Mouse (Mus musculus) CD4-positive helper T cell, adult 2 months (primary cell): ENCODE data around the gene Dnajc12.
"Not testable (repeated sequence)": the region's sequence is repeated elsewhere in the genome, so short reads cannot be mapped to it uniquely, and the experiment has no call there.

Experiments
- DNase-seq: peaks from one replicate; pipeline ENCODE4 v3.0.0-alpha.2; 2012; ENCODE audit warnings: low read depth, missing footprints, low spot score

Gene Dnajc12

DNA sequence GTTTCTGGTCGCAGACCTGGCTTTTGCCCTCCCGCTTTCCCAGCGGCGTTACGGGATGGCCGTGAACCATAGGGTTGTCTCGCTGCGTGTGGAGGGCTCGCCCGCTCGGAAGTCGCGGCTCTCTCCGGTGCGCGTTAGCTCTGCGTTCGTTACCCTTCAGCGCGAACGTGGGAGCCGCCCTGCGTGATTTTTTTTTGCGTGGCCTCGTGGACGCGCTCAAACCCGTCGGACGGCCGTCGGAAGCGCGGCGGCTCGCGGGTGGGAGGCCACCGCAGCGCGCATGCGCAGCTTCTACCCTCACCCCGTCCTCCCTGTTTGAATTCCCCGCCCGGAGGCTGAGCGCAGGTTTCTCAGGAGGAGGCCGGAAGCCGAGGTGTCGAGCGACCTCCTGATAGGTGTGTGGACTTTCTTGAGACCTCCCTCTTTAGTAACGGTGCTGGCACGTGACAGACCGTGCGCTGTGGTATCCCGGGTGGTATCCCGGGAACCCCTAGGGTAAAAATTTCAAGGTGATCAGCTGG is 47.6 kb downstream of the Dnajc12 start, which contains the start of gene Ctnna3:
TSS of gene Ctnna3 (plus strand) at position 314 of the 521 bp plus-strand sequence.
- DNase-seq: peak; percentile 96

DNA sequence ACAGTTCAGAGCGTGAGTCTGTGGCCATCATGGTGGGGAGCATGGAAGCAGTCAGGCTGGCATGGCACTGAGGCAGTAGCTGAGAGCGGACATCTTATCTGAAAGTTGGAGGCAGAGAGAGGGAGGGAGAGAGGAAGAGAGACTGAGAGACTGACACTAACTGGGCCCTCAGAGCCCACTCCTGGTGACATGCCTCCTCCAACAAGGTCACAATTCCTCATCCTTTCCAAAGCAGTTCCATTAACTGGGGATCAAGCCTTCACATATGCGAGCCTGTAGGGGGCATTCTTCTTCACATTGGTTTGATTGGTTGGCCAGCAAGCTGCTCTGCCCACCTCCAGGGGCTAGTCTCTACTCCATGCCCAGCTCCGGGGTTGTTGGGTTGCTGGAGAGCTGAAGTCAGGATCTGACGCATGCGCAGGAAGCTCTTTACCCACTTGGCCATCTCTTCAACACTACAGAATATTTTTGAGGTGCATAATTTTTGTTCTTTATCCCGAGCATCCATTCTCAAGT is 49.0 kb downstream of the Dnajc12 start:
- DNase-seq: no peak

DNA sequence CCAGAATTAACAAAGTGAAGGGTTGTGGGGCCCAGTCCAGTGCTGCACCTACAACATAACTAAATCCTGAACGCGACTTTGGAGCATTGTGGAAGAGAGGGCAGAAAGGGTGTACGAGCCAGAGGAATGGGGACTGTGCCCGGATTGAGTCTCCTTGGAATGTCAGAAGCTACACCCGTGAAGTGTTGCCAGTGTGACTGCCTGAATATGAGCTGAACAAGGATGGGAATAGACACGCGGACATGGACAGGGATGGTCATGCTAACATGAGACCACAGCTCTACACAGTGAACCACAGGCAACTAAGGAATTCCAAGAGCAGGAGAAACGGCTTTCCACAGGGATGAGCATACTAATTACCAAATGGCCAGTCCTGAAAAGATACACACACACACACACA is 49.9 kb downstream of the Dnajc12 start:
- no peak for DNase-seq

DNA sequence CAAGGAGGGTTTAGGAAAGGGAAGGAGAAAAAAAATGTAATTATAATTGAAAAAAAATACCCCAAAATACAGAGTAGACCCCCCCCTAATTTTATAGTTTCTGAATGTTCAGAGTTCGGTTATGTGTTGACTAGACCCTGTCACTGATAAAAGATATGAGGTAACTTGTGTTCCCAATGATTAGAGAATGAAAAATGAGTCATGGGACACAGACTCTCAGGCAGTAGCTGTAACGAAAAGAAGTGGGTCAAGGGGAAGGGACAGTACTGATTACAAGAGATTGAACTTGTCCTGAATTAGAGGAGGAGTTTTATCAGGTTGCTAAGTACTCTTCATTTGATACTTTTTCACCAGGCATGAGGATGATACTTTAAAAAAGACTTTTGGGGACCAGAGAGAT is 50.6 kb downstream of the Dnajc12 start:
- DNase-seq: no peak

DNA sequence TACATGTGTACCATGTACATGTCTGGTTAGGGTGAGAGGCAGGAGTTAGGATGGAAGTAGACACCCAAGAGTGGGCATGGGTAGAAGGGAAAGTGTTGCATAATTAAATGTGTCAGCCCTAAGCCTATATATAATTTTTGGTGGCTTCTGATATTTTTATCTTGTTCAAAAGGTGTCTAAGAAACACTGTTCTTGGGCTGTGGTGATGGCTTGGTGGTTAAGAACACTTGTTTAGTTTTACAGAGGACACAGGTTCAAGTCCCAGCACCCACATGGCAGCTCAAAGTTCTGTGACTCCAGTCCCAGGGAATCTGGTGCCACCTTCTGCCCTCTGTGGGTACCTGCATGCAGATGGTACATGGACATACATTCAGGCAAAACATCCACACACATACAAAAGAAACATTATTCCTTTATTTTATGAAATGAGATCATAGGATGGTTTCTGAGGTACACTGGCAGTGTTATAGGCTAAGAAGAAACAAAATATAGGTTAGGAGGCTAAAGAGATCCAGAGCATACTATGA is 56.6 kb downstream of the Dnajc12 start:
- no peak for DNase-seq

DNA sequence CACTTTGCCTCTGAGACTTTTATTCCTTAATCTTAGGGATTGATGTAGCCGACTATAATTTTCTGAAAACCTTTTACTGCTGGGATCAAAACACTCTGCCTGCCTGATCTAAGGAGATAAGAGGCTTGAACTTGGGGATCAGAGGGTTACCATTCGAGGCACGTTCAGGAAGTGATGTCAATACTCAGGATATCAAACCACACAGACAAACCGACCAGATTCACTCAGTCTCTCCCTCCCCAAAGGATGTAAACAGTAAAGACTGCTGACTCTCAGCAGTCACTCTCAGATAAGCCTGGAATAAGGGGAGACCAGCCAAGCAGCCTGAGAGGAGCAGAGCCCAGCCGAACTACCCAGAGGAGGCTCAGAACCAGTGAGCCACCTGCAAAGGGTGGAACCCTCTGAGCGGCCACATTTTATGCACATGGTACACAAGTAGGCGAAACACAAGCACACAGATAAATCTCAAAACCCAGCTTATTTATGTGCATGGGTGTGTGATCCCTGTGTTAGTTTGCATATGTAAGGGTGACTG is 57.5 kb downstream of the Dnajc12 start:
- DNase-seq: no peak

DNA sequence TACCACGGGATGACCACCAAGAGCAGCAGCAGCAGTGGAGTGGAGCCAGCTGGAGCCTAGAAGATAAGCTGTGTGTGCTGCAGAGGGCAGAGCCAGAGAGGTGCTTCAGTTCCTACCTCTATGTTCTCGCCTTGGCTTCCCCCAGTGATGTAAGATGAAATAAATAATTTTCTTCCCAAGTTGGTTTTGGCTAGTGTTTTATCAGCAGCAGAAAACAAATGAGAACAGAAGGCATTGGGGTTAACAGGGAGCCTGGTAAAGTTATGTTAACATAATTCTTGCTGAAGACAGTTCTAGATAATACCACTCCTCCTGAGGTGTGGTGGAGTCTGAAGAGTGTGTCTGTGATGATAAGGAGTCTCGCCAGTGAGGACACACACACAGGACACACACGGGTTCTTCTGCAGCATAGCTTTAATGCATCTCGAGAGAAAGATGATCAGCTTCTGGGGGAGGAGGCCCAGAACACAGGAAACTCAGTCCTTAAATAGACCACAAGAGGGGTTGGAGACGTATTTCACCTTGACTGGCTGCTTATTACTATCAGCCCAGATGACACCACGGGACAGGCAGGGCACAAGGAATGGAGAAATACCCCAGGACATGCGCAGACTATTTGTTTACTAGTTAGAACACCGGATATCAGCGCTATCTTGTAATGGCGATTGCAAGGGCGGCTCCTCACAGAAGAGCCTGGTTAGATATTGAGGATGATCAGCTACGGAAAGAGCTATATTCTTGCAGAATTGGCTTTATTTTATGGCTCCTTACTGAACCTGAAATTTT is 62.6 kb downstream of the Dnajc12 start:
- not testable (repeated sequence) for DNase-seq

DNA sequence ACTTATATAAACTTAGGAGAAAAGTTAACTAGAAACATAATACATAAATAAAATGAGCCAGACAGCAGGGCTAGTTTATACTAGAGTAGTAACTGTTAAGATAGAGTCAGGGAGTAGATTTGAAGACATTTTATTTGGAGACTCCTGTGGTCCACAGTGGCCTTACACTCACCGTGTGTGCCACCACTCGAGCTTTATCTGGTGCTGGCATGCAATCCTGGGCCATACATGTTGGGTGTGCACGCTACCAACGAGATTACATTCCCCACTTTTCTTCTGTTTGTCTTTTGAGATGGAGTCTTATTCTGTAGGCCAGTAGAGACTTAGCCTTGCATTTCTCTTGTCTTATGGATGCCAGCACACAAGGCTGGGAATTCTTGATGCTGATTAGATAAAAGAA is 71.7 kb downstream of the Dnajc12 start:
- no peak for DNase-seq

DNA sequence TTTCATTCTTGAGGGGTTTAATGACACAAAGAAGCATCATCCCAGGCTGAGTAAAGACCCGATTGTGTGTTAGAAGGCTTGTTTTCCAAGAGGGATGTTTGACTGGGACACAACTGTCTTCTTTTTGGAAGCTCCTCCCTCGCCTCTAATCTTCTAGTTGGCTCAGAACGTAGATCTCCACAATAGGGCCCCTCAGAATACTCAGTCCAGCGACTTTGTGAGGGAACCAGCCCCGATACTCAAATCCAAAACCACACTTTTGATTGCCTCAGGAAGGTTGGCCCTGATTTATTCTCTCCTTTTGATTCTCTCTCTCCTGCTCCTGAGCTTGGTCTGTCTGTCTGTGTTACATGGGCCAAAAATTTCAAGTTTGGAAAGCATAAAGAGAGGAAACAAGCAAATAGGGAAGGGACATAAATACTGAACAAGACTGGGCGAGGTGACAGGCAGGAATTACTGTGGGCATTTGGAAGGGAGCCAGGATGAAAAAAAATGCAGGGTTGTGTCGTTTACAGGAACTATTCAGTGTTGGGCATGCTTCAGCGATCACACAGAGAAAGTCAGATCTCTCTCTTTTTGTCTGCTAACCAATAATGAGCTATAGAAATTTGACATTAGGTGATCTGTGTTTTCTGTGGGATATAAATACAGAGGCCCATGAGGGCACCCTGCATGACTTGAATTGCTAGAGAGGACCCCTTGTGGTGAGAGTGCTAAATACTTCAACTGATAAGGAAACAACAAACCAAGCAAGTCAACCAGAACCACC is 73.1 kb downstream of the Dnajc12 start:
- DNase-seq: no peak

DNA sequence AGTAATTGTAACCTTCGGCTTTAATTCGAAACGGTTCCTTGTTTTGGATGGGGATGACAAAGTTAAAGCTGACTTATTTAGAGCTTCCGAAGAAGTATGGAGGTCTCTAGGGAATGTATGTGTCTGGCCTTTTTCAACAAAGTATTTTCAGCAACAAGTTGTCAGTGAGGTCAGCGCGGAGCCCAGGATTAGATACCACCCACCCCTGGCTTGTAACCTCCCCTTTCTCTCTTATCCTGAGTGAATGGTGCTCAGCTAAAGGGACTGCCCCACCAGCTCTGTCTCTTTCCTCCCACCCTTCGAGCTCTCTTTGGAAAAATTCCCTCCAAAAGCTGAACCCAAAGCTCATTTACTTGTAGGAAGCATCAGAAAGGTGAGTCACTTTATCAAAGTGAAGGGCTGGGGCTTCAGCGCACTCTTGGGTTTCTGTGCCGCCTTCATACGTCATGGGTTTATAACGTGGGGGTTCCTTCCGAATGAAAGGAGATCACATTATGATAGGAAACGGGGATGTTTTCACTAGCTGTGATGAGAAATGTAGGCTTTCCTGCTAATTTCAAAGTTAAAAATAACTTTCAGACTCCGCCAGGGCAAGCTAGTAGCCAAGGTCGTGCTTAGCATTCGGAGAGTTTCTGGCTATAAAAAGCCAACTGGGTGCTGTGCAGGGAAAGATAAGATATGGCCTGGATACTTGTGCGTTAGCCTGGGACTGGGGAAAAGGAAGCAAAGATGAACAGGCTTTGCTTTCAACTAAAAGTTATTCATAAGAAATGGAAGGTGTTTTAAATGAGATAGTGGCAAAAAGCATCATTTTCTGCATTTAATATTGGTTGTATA is 75.3 kb downstream of the Dnajc12 start:
- DNase-seq: no peak
